Mouse (Mus musculus) liver, postnatal 0 days (tissue): Measurements from ENCODE around the gene Pde5a.

Source experiments
- CTCF ChIP-seq: sonication (generic); IDR thresholded peaks from 2 replicates; pipeline ENCODE4 v1.5.1; 2016; ENCODE audit warnings: antibody characterized with exemption, low read depth
- EP300 ChIP-seq: IDR thresholded peaks from 2 replicates; pipeline ENCODE4 v1.6.1; 2016; ENCODE audit warnings: antibody characterized with exemption, low read depth, mild to moderate bottlenecking

- TF ChIP-seq CTCF (peak; percentile 41), EP300 (no peak)
Observed at GRCm38 (mm10) chr3:122729960-122730740, 1.4 kb downstream of the Pde5a start.
